Mouse (Mus musculus) cortical plate, adult 2 months (tissue): ENCODE data around the gene Hmgcl.

Experiments
- CTCF ChIP-seq: fragments of 200-500 bp; IDR thresholded peaks from 2 replicates; pipeline ENCODE4 v1.5.1; 2011; ENCODE audit warnings: mild to moderate bottlenecking, control low read depth, low read length; ENCODE audit not compliant: insufficient read depth; ENCODE audit errors: extremely low read depth
- POLR2A ChIP-seq: fragments of 200-500 bp; IDR thresholded peaks from 2 replicates; pipeline ENCODE4 v1.6.1; 2011; ENCODE audit warnings: mild to moderate bottlenecking, low read length, control low read depth; ENCODE audit not compliant: insufficient read depth; ENCODE audit errors: extremely low read depth

- no peak for TF ChIP-seq CTCF
- no peak for TF ChIP-seq POLR2A
Observed at GRCm38 (mm10) chr4:135961709-135962108, 15.5 kb downstream of the Hmgcl start.
